Mouse (Mus musculus) liver, adult 2 months (tissue): ENCODE measurements around the gene 9130409I23Rik.

Experiments used
- CTCF ChIP-seq: fragments of 200-500 bp; IDR thresholded peaks from 2 replicates; pipeline ENCODE4 v1.5.1; 2011; ENCODE audit warnings: low read depth, low read length, control low read depth
- POLR2A ChIP-seq: fragments of 200-500 bp; IDR thresholded peaks from 2 replicates; pipeline ENCODE4 v1.6.1; 2011; ENCODE audit warnings: low read length, control low read depth; ENCODE audit not compliant: insufficient read depth; ENCODE audit errors: extremely low read depth

GRCm38 (mm10) chr1:181037623-181038022, 13.4 kb upstream of the 9130409I23Rik start:
- TF ChIP-seq CTCF: no peak; the same call in 1 of the 2 replicates
- no peak for TF ChIP-seq POLR2A
